In the genomic region with DNA sequence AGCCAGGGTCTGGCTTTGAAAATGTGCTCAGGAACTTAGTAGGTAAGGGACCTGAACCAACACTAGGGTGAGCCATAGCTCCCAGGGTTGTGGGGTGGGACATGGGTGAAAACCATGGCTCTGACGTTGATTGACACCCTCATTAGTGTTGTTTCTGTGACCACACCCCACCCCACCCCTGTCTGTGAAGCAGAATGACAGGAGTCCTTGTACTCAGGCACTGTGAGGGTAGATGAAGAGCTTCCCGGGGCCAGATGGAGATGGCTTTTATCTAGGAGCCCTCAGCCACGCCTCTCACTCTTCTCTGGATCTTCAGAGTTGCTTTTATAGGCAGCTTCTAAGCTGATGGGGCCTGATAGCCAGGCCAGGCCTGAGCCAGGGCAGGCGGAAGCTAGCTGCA, we compare ENCODE assay signal across 8 mouse cellular contexts.
DNase-seq lines count a peak whose midpoint lies in the region; ATAC-seq lines count a peak whose summit lies in the region.

No protein-coding gene starts in this region.

- DNase-seq in forebrain, embryonic 11.5 days (ENCODE audit: low spot score): no peak
- peak; percentile 40 to 46 for DNase-seq in spleen, postnatal 36 days (ENCODE audit: low spot score in 2 of 2)
- no peak for DNase-seq in spleen, adult 18-20 months
- DNase-seq in splenic B cell, adult 2 months (ENCODE audit: low read depth, low spot score): peak; percentile 32
- no peak for DNase-seq in cerebellum, adult 11 months
- no peak for DNase-seq in cerebellum, postnatal 36 days

- H3K36me3 ChIP-seq in forebrain, embryonic 12.5 days (replicated peaks): peaks cover 29% of the 10 kb centered on the region
- no peaks in the 10 kb centered on the region; the same call in 1 of the 2 replicates for H3K36me3 ChIP-seq in forebrain, embryonic 11.5 days (ENCODE audit: control insufficient read depth, insufficient read depth, low read length)
- no peaks in the 10 kb centered on the region for H3K36me3 ChIP-seq in intestine, embryonic 15.5 days
- no peaks in the 10 kb centered on the region for H3K36me3 ChIP-seq in splenic B cell, adult 2 months (ENCODE audit: control insufficient read depth, insufficient read depth, low read length, poor library complexity, severe bottlenecking)

- ATAC-seq in forebrain, embryonic 12.5 days (ENCODE audit: low FRiP score): no peak
- ATAC-seq in forebrain, embryonic 11.5 days (replicated peaks; ENCODE audit: low FRiP score): no peak
- ATAC-seq in intestine, embryonic 15.5 days: peak; percentile 42

- H3K27ac ChIP-seq in forebrain, embryonic 12.5 days: peak overlapping the region; percentile 36; the same call in 1 of the 2 replicates
- H3K27ac ChIP-seq in forebrain, embryonic 11.5 days (ENCODE audit: low read depth, low read length): no peak overlapping the region
- no peak overlapping the region for H3K27ac ChIP-seq in intestine, embryonic 15.5 days

- H3K4me1 ChIP-seq in forebrain, embryonic 12.5 days: peaks cover 70% of the 10 kb centered on the region
- peaks cover 23% of the 10 kb centered on the region for H3K4me1 ChIP-seq in forebrain, embryonic 11.5 days (replicated peaks; ENCODE audit: control insufficient read depth, insufficient read depth, low read length)
- peaks cover 71% of the 10 kb centered on the region for H3K4me1 ChIP-seq in intestine, embryonic 15.5 days (replicated peaks)

- 48% methylated on average over 4 of the region's 4 CpGs for WGBS in forebrain, embryonic 12.5 days
- WGBS in forebrain, embryonic 11.5 days: 37% methylated on average over 4 of the region's 4 CpGs
- 37% methylated on average over 4 of the region's 4 CpGs for WGBS in intestine, embryonic 15.5 days

- no peak overlapping the region for H3K4me3 ChIP-seq in forebrain, embryonic 12.5 days (replicated peaks)
- H3K4me3 ChIP-seq in forebrain, embryonic 11.5 days (ENCODE audit: low read depth, low read length): no peak overlapping the region
- H3K4me3 ChIP-seq in intestine, embryonic 15.5 days (replicated peaks): no peak overlapping the region

- H3K4me2 ChIP-seq in forebrain, embryonic 12.5 days: no peak overlapping the region
- no peak overlapping the region for H3K4me2 ChIP-seq in forebrain, embryonic 11.5 days (ENCODE audit: low read depth, low read length, severe bottlenecking)
- no peak overlapping the region for H3K4me2 ChIP-seq in intestine, embryonic 15.5 days (replicated peaks)

- no peaks in the 10 kb centered on the region for H3K9me3 ChIP-seq in forebrain, embryonic 12.5 days
- H3K9me3 ChIP-seq in forebrain, embryonic 11.5 days (ENCODE audit: control insufficient read depth, low read length): no peaks in the 10 kb centered on the region
- H3K9me3 ChIP-seq in intestine, embryonic 15.5 days: no peaks in the 10 kb centered on the region

- H3K9ac ChIP-seq in forebrain, embryonic 12.5 days: no peak overlapping the region
- H3K9ac ChIP-seq in forebrain, embryonic 11.5 days (ENCODE audit: low read length): no peak overlapping the region
- H3K9ac ChIP-seq in intestine, embryonic 15.5 days: no peak overlapping the region

- H3K27me3 ChIP-seq in forebrain, embryonic 12.5 days: no peaks in the 10 kb centered on the region
- H3K27me3 ChIP-seq in forebrain, embryonic 11.5 days (ENCODE audit: control insufficient read depth, insufficient read depth, low read length): no peaks in the 10 kb centered on the region
- no peaks in the 10 kb centered on the region for H3K27me3 ChIP-seq in intestine, embryonic 15.5 days (replicated peaks)
- H3K27me3 ChIP-seq in splenic B cell, adult 2 months (ENCODE audit: control insufficient read depth, insufficient read depth, low read length, poor library complexity, severe bottlenecking): no peaks in the 10 kb centered on the region

Comparison
In these comparisons a context has a peak if more than half of its experiments do, and no peak if none do; other contexts are left out.
1. DNase-seq: peak in spleen, postnatal 36 days (2 of 2) and splenic B cell, adult 2 months (single experiment); none in forebrain, embryonic 11.5 days (single experiment), spleen, adult 18-20 months (0 of 2), cerebellum, adult 11 months (single experiment) and cerebellum, postnatal 36 days (0 of 2).